Mouse (Mus musculus): Measurements from ENCODE around the gene 1700029I15Rik.

Gene 1700029I15Rik

DNA sequence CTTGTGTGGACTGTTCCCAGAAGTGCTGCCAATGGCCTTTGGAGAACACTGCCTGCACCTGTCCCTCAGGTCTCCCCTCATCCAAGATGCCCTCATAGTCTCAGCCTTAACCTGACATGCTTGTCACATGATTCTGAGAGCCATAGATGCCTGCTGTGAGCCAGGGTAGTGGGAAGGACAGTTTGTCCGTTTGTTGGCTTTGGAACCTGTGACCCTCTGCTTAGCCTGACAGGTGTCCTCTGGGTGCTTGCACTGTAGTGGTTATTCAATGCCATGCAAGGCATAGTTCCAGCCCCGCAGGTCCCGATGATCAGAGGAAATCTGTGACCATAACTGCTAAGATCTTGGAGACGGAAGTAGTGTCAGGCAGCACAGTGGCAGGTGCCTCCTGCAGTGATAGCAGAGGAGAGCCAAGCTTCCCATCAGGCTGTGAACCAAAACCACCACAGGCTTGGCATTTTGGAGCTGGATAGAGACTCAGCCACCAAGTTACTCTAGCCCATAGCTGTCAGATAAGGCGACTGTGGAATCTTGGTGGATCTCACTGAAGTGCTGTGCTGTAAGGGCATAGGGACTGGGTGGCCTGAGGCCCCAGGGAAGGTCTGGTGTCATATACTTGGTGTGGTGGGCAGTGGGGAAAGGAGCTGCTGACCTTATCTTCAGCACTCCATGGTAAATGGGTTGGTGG, at the start of gene 1700029I15Rik:
Gene 1700029I15Rik (plus strand): TSS at position 638 of the 688 bp plus-strand sequence.
- no peak for DNase-seq (ENCODE audit: inconsistent age in 2 of 2, low spot score in 1 of 2)

DNA sequence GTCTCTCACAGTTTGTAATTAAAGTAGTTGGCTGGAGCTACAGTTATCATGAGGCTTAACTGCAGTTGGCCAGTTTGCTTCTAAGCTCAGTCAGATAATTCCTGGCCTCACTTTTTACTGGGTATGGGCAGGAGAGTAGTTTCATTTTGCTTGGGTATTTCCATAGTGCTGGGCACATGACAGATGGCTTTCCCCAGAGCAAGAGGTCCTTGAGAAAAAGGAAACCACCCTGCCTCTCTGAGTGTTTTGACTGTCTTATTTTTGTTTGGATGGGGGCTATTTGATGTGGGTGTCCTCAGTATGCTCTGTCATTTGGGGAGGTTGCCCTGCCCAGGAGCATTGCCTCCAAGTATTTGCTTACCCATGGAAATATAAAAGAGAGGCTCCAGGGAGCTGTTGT, 39.9 kb upstream of the 1700029I15Rik start:
- peak in 1 of 2 experiments; percentile 52 for DNase-seq (ENCODE audit: inconsistent age in 2 of 2, low spot score in 1 of 2)

DNA sequence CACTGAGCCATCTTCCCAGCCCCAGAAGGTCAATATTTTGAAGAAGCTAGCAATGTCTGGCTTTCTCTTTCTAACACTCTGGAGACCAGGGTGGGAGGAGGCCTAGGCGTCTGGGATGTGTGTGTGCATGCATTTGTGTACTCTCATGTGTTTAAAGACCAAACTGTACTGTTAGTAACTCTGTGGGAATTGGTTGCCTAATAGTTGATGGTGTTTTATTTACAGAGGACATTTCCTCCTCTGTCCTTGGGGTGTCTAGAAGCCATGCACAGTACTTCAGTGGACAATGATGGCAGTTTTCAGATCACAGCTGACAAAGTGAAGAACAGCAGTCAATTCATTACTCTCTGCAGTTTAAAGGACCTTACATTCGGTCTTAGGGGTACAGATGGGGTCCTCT, 35.1 kb upstream of the 1700029I15Rik start:
- DNase-seq (ENCODE audit: inconsistent age in 2 of 2, low spot score in 1 of 2): peak in 1 of 2 experiments; percentile 69

DNA sequence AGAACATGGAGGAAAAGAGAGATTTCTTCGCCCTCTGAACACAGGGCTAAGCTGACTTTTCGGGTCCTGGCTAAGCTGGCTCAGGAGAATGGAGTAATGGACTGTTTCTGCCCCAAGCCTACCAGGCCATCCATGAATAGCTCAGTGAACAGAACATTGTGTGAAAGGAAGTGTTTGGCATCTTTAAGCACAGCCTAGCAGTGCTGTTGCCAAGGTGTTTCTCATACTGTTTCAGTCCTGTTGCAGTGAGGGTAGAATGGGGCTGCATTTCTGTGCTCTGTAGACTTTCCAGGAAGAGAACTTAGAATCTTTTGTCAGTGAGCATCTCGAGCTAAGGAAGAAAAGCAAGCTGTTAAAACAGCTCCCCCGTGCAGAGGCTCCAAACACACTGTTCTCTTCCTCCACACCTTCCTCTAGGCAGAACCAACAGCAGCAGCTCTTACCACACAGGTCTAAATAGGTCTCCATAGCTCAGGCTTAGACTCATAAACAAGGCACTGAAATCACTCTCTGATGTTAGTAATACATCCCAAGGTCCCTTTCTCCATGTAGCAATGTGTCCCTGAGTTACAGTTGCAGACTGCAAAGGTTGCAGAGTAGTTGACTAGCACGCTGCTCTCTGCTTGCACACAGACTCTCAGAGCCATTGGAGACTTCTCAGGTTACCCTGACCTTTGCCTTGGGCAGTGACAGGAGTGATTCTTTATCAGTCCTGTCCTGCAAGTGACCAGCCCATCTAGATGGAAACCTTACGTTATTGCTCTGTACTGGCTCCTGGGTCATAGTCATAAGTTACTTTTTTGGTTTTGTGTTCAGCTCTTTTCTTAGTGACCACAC, 32.5 kb upstream of the 1700029I15Rik start:
- peak; percentile 88 to 94 for DNase-seq (ENCODE audit: inconsistent age in 2 of 2, low spot score in 1 of 2)

DNA sequence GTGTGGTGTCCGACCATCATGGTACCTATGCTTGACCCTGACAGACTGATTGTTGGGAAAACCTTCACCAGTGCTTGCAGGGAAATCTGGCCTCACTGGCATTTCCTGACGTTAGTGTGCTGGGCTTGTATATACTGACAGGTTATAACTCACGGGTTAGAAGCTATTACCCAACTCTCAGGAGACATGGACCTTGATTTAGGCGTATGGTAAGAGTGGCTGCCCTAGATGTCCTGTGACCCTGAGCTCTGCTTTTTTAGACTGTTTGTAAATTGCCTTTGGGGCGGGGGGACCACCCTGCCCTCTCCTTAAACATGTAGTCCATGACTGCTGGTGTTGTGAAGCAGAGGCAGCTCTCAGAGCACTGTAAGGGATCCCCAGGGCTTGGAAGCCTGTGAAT, 31.7 kb upstream of the 1700029I15Rik start:
- DNase-seq (ENCODE audit: inconsistent age in 2 of 2, low spot score in 1 of 2): peak; percentile 67 to 93

DNA sequence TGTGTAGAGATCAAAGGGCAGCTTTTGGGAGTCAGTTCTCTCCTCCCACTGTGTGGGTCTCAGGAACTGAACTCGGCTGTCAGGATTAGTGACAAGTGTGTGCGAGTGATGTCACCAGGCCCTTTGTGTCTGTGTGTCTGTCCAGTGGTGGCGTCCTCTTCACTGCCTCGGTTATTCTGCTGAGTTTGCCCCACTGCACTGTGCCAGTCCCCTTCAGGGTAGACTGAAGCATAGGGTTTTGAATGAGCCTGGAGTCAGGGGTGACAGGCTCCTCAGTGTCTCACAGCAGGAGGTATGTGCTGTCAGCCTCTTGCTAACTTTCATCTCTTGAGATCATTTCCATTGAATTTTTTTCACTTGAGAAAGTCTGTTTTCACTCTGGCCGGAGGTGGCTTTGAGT, 28.9 kb upstream of the 1700029I15Rik start:
- peak in 1 of 2 experiments; percentile 42 for DNase-seq (ENCODE audit: inconsistent age in 2 of 2, low spot score in 1 of 2)

DNA sequence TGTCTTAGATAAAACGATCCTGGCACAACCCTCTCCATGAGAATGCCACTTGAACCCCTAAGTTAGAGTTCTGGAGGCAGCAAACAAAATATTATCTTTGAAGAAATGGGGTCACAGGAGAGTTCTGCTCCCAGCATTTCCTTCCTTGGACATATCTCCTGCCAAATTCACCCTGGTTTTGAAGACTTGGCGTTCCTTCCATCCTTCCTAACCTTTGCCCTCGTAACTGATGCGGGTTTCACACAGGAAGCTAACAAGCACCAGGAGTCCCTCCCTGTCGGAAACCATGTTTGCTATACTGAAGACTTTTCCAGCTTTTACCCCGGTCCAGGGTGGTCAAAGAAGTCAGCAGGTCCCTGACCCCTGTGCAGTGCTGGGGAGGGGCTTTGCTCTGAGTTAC, 28.1 kb upstream of the 1700029I15Rik start:
- DNase-seq (ENCODE audit: inconsistent age in 2 of 2, low spot score in 1 of 2): peak; percentile 13 to 62

DNA sequence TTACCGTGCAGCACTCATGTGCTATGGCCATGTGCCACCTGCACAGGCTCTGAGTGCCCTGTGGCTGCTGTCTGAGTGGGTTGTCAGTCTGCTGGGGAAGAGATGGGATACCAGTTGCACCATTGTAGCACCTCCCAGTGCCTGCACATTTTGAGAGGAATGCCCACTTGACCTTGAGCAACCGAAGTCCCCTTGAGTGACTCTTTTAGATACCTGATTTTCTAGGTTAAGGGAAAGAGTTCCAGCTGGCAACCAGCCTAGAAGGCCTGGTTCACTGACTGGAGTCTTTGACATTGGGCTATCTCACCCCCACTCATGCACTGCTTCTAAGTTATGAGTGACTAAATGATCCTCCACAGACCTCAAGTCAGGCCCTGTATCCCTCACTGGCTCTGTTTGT, 23.0 kb upstream of the 1700029I15Rik start:
- DNase-seq (ENCODE audit: inconsistent age in 2 of 2, low spot score in 1 of 2): peak; percentile 23 to 79

DNA sequence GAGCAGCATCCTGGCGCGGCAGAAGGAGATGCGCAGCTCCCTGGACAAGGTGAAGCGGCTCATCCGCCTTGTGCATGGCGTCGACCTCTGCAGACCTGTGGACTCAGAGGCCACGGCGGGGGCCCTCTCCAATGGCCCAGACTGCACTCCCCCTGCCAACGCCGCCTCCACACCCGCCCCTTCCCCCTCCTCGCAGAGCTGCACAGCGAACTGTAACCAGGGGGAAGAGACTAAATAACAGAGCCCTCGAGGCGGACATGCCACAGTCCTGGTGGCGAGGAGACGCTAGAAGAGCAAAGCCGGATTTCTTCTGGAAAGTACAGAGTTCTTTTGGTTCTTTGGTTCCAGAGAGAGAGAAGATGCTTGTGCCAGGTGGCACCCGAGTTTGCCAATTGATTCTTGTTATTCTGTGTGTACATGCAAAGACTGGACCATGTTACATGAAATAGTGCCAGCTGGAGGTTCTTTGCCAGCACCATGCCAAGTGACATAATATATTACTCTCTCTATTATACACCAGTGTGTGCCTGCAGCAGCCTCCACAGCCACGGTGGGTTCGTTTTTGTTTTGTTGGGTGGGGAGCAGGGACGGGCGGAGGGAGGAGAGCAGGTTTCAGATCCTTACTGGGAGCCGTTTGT, 22.0 kb upstream of the 1700029I15Rik start:
- DNase-seq (ENCODE audit: inconsistent age in 2 of 2, low spot score in 1 of 2): peak; percentile 6 to 55

DNA sequence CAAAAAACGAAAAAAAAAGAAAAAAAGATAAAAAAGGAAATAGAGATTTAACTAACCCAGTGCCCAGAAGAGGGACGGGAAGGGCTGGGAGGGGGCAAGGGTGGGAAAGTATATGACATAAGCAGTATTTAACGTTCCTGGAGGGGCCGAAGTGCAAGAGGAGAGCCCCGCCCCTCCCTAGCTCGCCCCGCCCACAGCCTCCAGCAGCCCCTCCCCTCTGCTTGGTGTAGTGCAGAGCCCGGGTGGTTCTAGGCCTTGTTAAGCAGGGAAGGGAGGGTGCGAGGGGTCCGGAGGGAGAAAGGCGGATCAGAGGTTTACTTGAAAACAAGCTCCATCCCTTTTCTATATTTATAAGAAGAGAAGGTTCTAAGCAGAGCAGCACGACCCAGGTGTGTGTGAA, 21.4 kb upstream of the 1700029I15Rik start:
- peak in 1 of 2 experiments; percentile 64 for DNase-seq (ENCODE audit: inconsistent age in 2 of 2, low spot score in 1 of 2)

DNA sequence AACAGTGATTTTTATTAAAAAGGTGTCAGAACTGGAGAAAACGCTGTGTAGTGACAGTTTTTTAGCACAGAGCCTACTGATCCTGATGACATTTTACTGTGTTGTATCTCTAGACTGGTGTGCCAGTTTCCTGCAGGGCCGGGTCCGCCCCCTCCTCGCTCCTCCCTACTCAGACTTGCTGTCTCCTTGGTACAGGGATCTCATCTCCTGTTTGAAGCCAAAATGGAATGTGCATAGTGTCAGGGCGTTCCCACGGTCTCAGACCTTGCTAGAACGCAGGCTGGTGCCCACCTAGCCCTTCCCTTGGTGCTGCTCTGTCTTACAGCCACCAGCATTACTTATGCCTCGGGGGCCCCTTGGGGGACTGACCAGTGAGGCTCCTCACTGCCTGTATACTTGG, 20.5 kb upstream of the 1700029I15Rik start:
- no peak for DNase-seq (ENCODE audit: inconsistent age in 2 of 2, low spot score in 1 of 2)

DNA sequence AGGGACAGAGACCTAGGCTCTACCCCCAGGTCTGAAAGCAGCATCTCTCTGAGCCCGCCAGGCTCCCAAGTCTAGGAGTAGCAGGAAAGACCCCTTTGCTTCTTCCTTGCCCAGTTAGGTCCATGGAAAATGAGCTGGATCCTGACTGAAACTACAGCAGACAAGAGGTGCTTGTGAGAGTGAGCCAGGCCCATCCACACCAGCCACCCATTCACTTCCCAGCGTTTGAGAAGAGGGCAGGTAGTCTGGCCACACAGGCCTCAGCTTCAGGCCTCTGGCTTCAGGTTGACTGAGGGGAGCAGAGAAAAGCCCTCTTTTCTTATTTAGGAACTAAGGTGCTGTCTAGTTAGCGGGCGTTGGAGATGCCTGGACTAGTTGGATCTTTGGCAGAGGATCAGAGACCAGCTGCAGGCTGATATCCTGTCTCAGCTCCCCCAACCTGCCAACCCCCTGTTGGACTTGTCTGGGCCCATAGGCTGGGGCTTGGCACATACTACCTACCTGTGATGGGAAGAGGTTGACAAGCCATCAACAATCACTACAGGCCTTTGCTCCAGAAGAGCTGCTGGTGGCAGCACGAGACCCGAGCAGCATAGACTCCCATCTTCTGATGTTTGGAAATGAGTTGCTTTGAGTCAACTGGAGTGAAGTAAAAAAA, 19.6 kb upstream of the 1700029I15Rik start:
- DNase-seq (ENCODE audit: inconsistent age in 2 of 2, low spot score in 1 of 2): peak in 1 of 2 experiments; percentile 42

DNA sequence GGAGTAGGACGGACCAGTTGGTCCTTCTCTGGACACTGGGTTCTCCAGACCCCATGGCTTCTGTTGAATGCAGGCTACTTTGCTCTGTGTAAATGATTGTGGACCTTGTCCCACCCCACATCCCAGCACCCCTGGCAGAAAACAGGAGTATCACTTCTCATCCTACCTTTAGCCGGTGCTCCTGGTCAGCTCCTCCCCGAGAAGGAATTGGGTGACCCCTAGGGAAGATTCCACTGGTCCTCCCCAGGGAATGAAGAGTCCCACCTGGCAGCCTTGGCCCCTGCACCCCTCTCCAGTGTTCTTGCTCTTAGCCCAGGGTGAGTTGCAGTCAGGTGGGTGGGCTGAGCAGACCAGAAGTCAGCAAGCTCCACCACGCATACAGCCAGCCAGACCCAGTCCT, 18.3 kb upstream of the 1700029I15Rik start:
- no peak for DNase-seq (ENCODE audit: inconsistent age in 2 of 2, low spot score in 1 of 2)

DNA sequence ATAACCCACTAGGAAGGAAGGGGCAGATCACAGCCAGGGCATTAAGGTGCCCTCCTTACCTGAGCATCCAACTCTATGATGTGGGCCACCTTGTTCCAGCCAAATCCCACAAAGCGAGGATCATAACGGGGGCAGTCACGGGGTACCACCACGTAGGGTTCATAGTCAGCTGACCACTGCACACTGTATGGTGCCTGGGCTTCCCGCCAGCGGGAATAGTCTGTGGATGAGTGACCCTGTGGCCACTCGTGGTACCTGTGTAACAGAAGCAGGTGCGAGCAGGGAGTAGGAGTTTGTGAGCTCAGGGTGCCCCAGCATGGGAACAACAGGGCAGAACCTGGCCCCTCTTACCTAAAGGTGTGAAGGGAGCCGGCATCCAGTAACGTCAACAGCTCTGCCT, 16.8 kb upstream of the 1700029I15Rik start:
- DNase-seq (ENCODE audit: inconsistent age in 2 of 2, low spot score in 1 of 2): no peak

DNA sequence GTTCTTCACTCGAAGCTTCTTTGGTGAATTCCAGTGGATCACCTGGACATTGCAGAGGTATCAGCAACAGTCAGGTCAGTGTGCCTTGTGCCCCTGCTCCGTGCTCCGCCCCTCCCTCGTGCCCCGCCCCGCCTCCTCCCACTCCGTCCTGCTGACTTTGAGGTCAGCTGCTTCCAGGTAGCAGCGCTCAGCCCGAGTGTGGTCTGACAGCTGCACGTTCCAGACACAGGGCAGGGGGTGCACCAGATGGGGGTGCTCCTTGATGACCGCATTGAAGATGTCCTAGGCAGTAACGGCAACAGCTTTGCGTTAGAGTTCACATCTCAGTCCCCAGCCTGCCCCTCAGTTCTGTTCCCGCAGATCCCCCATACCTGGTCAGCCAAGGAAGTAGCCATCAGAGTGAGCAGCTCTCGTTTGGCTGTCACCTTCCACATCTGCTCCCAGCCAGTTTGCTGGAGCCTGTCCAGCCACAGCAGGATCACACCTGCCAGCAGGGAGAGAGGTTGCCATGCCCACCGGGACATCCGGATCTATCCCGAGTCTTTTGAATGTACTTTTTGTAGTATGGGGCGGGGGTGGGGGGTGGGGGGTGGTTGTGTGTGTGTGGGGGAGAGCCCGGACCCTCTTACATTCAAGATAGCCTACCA, 14.8 kb upstream of the 1700029I15Rik start:
- DNase-seq (ENCODE audit: inconsistent age in 2 of 2, low spot score in 1 of 2): no peak

DNA sequence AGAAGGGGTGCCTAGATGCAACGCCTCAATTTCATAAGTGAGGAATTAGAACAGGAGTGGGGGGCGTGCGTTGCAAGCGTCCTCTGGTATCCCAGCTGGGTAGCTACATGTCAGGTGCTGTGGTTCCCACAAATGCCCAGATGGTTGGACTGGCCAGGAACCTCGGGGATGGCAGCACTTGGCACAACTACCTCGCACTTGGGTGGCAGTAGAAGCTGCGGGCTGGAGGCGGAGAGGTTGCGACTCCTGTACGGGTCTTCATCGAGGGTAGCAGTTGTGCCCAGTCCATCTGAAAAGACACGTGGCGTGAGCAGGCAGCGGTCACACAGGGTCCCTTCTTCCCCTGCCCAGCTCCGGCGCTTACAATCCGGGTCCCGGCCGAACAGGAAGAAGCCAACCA, 12.0 kb upstream of the 1700029I15Rik start:
- peak in 1 of 2 experiments; percentile 62 for DNase-seq (ENCODE audit: inconsistent age in 2 of 2, low spot score in 1 of 2)

DNA sequence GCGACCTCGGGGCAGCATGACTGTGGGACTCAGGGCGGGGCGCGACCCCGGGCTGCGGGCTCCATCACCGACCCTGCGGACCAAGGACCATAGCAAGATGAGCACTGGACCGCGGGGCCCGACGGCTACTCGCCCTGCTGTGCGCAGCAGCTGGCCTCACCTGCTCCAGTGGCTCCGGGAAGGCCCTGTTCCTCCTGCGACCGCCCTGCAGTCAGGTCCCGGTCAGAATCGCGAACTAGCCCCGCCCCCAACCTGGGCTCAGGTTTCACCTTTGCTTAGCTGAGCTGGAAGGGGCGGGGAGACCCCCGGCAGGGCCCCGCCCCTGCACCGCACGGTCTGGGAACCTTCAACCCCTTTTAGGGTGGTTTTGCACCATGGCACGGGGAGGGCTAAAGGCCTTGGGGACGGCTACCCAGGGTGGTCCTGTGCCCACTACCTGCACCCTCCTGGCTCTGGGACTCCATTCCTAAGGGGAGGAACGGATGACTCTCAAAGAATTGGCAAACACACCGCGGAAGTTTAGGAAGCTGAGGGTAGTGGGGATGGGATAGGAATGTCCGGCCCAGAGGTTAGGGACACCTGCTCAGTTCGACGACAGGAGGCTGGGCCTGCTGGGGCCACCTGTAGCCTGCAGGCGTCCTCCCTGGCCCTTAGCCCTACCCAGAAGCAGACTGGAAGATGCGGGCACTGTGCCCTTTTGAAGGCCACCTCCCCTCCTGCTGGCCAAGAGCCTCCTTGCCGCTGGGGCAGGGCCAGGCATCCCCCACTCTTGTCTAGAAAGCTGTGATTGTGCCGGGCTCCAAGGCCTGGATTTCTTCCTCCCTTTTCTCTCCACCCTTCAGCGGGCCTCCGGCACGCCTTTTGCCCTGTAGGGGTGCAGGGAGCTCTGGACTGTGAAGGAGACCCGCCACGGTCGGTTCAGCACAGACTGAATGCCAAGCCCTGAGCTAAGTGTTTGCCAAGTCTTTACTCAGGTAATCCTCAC, 11.2 kb upstream of the 1700029I15Rik start:
- DNase-seq (ENCODE audit: inconsistent age in 2 of 2, low spot score in 1 of 2): peak; percentile 49 to 77

DNA sequence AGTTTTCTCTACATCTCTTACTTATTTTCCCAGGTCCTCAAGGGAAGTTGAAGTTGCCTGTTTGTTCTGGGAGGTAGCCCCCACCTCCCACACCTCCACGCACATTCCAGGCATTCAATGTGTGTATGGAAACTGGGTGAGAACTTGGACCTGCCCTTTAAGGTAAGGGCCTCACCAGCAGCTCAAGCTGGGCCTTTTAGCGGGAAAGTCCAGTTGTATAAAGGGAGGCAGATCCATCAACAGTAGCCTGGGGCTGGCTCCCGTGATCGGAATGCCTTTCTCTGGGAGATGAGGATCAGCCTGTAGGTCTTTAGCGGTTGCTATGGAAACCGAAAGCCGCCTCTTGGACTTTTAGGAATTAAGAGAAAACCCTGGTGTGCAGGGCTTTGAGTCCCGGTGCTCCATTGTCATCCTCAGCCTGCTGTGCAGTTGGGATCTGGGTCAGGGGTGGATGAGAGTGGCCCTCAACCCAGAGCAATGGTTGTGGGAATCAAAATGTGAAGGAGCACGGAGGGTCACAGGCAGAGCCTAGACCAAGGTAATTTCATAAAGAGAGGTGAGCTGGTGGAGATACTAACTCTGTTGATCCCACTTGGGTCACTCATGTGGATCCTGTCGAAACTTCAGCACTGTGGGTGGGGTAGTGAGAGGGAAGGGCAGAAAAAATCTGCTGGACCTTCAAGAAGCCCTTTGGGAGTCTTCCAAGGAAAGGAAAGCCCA, 10.2 kb upstream of the 1700029I15Rik start:
- DNase-seq (ENCODE audit: inconsistent age in 2 of 2, low spot score in 1 of 2): no peak

Data from adrenal gland, adult (tissue).